Mouse (Mus musculus): ENCODE measurements around the gene Thoc5.

The Thoc5 gene

GRCm38 (mm10) chr11:4916068-4916467, 20.9 kb downstream of the Thoc5 start:
- DNase-seq = peak; percentile 70

- DNase-seq = no peak
Measured at GRCm38 (mm10) chr11:4921281-4921680, 26.2 kb downstream of the Thoc5 start.

GRCm38 (mm10) chr11:4921751-4922150, 26.6 kb downstream of the Thoc5 start:
- no peak for DNase-seq

- DNase-seq = no peak
Measured at GRCm38 (mm10) chr11:4927224-4927623, 32.1 kb downstream of the Thoc5 start.

- DNase-seq = peak; percentile 14
Measured at GRCm38 (mm10) chr11:4931009-4931601, 36.0 kb downstream of the Thoc5 start.

GRCm38 (mm10) chr11:4936243-4936642, 41.1 kb downstream of the Thoc5 start:
- no peak for DNase-seq

GRCm38 (mm10) chr11:4946530-4946929, 51.4 kb downstream of the Thoc5 start:
- no peak for DNase-seq

GRCm38 (mm10) chr11:4946947-4947812, 52.1 kb downstream of the Thoc5 start:
- DNase-seq = peak; percentile 35

GRCm38 (mm10) chr11:4947813-4948174, 52.7 kb downstream of the Thoc5 start, which contains the start of gene Nefh:
Gene Nefh (minus strand): TSS chr11:4948064.
- no peak for DNase-seq

GRCm38 (mm10) chr11:4948792-4949191, 53.7 kb downstream of the Thoc5 start:
- no peak for DNase-seq

GRCm38 (mm10) chr11:4949256-4950044, 54.3 kb downstream of the Thoc5 start:
- peak; percentile 62 for DNase-seq

GRCm38 (mm10) chr11:4953401-4953800, 58.3 kb downstream of the Thoc5 start:
- DNase-seq = no peak

- peak; percentile 23 for DNase-seq
Measured at GRCm38 (mm10) chr11:4953918-4954317, 58.8 kb downstream of the Thoc5 start.

- DNase-seq = no peak
Measured at GRCm38 (mm10) chr11:4963099-4963808, 68.1 kb downstream of the Thoc5 start.

- no peak for DNase-seq
Measured at GRCm38 (mm10) chr11:4966325-4966724, 71.2 kb downstream of the Thoc5 start.

GRCm38 (mm10) chr11:4966888-4967287, 71.8 kb downstream of the Thoc5 start:
- no peak for DNase-seq

GRCm38 (mm10) chr11:4967549-4967948, 72.4 kb downstream of the Thoc5 start:
- no peak for DNase-seq

- peak; percentile 30 for DNase-seq
Measured at GRCm38 (mm10) chr11:4968376-4968775, 73.3 kb downstream of the Thoc5 start.

GRCm38 (mm10) chr11:4972967-4973870, 78.1 kb downstream of the Thoc5 start:
- peak; percentile 77 for DNase-seq

- no peak for DNase-seq
Measured at GRCm38 (mm10) chr11:4973871-4974256, 78.7 kb downstream of the Thoc5 start.

- peak; percentile 47 for DNase-seq
Measured at GRCm38 (mm10) chr11:4974376-4975122, 79.4 kb downstream of the Thoc5 start.

Measured in lung, postnatal 10 days (tissue).